Mouse (Mus musculus) G1E (cell line): Measurements from ENCODE around the gene Epx.

Experiments used
- CTCF ChIP-seq: IDR thresholded peaks from 2 replicates; pipeline ENCODE4 v1.5.1; 2012; ENCODE audit warnings: low read depth, low read length, inconsistent platforms, mixed read lengths
- GATA1 ChIP-seq: IDR thresholded peaks from 2 replicates; pipeline ENCODE4 v1.6.1; 2012; ENCODE audit warnings: borderline replicate concordance, low read length, inconsistent platforms, mixed read lengths
- POLR2AphosphoS5 ChIP-seq: IDR thresholded peaks from 2 replicates; pipeline ENCODE4 v1.6.1; 2012; ENCODE audit warnings: low read depth, low read length, inconsistent platforms; ENCODE audit not compliant: insufficient replicate concordance

- no peak for TF ChIP-seq GATA1
- no peak for TF ChIP-seq CTCF
- TF ChIP-seq POLR2AphosphoS5, result no peak
Observed at GRCm38 (mm10) chr11:87852690-87853596, 22.4 kb downstream of the Epx start, which contains the start of gene Mks1.
